Mouse (Mus musculus) yolk sac, embryonic 10.5 days (tissue): ENCODE measurements at regions not wholly inside any gene's neighbourhood (a gene's known extent, or its start where the extent isn't known, plus 50 kb on each side); places are given as distances from the start of the nearest gene placed in this dataset.
A peak's percentile ranks its signal among the peaks of the same experiment; 100 is the strongest.

ENCODE experiments used
- DNase-seq: peaks from one replicate; pipeline ENCODE4 v3.0.0-alpha.2; 2017; ENCODE audit warnings: low spot score

- DNase-seq = no peak
These were observed 376.3 kb upstream of the Lrfn5 start for GRCm38 (mm10) chr12:61146695-61147094.

- peak; percentile 1 for DNase-seq
These were observed 347.6 kb upstream of the Lrfn5 start for GRCm38 (mm10) chr12:61175331-61175730.
